Mouse (Mus musculus) adrenal gland (tissue): ENCODE results near the gene Ano6.

Experiments used
- intact Hi-C: fragments of 180-260 bp; cut with DNase I; formaldehyde crosslinking; loops from one replicate; pipeline ENCODE4 v1.15.1; 2025
- microRNA-seq, 2 experiments: library from miRNA; unstranded; fragments of <30 nt; microRNA quantifications; one replicate each; pipeline ENCODE4; 2019

The Ano6 gene

GRCm38 (mm10) chr15:96021506-96021905 is 230.9 kb downstream of the Ano6 start:
- intact Hi-C loops = no loop called here

Small RNA genes lying within 50 kb of the gene (microRNA-seq; reads per million reads assigned to microRNA genes)
- 0 reads per million in 2 experiments for gene Gm25070
